Mouse (Mus musculus): ENCODE measurements around the gene Gm1043. TPM values are rescaled to one million over a fixed set of nuclear protein-coding genes. Genes with fewer than 3 reads are reported as not detected.

The Gm1043 gene
- polyA plus RNA-seq (2017; shearing (Covaris generic)): 1 to 10 TPM; 2.4 to 4.2 TPM

GRCm38 (mm10) chr5:37085241-37085640, at the start of gene Gm1043:
TSS of gene Gm1043 (plus strand) at chr5:37085370.
- no peak for ATAC-seq

DNA sequence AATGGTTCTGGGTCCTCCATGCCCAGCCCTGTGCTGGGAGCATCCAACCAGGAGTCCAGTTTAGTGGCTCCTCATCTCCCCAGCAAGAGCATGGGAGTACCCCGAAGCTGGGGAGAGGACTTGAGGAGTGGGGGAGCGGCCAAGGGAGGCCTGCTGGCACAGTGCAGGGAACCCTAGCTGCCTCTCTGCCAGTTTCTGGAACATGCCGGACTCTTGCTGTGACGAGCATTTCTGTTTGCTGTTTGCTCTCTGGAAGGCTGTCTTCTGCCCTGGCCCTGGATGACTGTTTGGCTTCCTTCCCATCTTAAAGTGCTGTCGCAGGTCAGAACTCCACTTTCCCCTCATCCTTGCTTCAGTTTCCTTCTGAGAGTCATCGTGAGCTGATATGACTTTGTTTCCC, 49.3 kb upstream of the Gm1043 start:
- no peak for ATAC-seq

DNA sequence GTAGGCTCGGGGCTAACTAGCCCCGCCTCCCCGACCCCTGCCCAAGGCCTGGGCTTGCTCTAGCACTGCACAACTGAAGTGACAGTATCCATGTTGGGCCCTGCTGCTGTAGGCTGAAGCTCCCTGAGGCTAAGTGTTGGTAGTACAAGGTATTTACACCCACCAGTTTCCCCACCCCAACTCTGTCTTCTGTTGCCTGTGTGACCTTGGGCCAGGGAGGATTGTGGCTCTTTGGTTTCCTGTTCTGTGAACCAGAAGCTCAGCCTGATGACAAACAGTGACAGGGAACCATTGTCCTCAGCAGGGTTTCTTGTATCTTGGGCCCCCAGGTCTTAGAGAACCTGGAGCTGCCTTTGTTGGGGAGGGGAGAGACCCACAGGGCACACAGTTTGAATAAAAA, 48.3 kb upstream of the Gm1043 start:
- ATAC-seq: peak; percentile 31

DNA sequence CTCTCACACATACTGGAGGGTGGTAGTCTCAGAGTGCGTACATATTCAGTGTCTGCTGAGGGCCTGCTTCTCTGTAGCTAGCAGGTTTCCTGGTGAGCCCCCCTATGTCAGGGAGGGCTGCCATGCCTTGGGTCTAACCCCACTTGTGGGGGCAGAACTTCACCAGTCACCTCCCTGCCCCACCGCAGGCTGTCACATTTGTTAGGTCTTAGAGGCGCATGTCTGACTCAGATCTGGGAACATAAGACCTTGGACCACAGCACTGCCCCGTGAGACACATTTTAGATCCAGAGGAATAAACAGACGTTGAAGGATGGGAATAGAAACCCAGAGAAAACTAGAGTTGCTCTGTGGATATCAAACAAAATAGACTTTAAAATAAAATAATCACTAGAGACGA, 45.3 kb upstream of the Gm1043 start:
- no peak for ATAC-seq

GRCm38 (mm10) chr5:37040711-37041110, 44.5 kb upstream of the Gm1043 start:
- peak; percentile 22 for ATAC-seq

DNA sequence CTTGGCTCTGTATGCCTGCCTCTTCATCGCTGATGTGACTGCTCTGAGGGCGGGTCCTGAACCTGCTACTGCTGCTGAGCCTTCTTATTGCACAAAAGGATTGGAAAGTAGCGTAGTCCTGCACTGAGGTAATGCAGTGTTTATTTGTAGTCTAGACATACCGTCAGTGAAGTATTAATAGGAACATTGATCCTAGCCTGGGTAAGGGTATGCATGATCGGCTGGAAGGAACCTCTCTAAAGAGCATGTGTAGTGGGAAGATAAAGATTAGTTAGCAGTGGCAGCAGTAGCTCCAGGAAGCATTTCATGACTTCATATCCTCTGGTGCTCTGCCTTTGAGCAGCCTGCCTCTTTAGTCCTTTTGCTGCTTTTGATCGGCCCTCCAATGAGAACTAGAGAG, 43.5 kb upstream of the Gm1043 start:
- no peak for ATAC-seq

DNA sequence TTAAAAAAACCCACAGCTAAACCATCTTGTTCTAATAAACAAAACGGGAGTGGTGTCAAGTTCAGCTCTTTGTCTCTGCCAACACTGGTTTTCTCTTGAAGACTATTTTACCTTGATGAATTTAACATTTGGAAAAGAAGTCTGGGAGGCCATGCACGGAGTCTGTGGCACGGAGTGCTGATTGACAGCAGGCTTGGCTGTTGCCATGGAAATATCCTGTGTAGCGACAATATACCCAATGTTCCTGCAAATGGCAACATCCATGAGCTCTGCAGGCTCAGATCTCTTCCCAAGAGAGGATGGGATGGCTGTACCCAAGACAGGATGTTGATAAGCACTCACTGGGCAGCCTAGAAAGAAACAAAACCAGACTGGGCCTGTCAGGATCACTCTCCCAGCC, 42.2 kb upstream of the Gm1043 start:
- no peak for ATAC-seq

- ATAC-seq: peak; percentile 74
Measured at GRCm38 (mm10) chr5:37044793-37045192, 40.4 kb upstream of the Gm1043 start.

GRCm38 (mm10) chr5:37045582-37045981, 39.6 kb upstream of the Gm1043 start:
- no peak for ATAC-seq

GRCm38 (mm10) chr5:37046791-37047190, 38.4 kb upstream of the Gm1043 start:
- no peak for ATAC-seq

- peak; percentile 45 for ATAC-seq
Measured at GRCm38 (mm10) chr5:37047206-37047915, 37.8 kb upstream of the Gm1043 start.

- peak; percentile 35 for ATAC-seq
Measured at GRCm38 (mm10) chr5:37047992-37048391, 37.2 kb upstream of the Gm1043 start.

- ATAC-seq: no peak
Measured at GRCm38 (mm10) chr5:37049111-37049510, 36.1 kb upstream of the Gm1043 start.

- peak; percentile 19 for ATAC-seq
Measured at GRCm38 (mm10) chr5:37050521-37051373, 34.4 kb upstream of the Gm1043 start.

DNA sequence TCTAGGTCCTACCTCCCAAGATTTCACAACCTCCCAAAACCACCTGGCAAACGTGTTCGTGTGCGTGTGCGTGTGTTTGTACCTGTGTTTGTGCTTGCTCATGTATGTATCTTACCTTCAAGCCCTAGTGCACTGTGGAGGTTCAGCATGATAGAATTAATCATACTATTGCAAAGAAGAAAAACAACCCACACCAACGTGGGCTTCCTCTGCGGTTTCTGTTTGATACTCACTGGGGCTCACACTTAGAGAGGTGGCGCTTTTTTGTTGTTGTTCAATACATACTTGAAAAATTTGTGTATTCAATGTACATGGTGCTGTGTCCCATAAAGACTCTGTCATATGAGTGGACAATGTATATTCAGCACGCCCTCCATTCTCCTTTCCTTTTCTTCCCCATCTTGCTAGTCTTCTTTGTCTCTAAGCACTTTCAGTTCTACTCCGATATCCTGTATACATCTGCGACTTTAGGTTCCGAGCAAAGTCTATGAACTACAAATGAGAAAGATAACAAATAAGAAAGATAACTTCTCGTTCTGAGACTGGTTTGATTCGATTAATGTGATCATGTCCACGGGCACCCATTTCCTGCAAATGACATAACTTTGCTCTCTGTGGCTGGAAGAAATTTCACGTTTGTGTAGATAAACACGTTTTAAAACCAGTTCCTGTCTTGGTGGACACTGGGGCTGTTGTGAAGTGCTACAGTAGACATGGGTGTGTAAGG, 33.6 kb upstream of the Gm1043 start:
- ATAC-seq: peak; percentile 65

- no peak for ATAC-seq
Measured at GRCm38 (mm10) chr5:37052846-37053245, 32.3 kb upstream of the Gm1043 start.

DNA sequence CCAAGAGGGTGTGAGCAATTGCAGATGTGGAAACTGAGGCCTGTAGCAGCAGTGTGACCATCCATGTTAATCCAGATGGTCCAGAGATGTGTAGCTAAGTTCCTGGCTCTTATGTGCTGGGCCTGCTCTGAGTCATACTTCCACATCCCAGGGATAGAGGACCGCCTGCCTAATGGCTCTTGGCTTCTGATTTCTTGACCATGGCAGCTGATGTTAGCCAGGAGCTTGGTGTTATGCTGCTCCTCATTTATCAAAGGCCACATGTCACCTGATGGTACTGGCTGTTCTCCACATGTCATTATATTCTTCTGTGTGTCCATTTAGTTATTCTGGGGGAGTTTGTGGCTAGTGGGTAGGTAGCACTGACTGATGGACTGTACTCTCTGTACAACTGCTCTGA, 29.4 kb upstream of the Gm1043 start:
- ATAC-seq: no peak

DNA sequence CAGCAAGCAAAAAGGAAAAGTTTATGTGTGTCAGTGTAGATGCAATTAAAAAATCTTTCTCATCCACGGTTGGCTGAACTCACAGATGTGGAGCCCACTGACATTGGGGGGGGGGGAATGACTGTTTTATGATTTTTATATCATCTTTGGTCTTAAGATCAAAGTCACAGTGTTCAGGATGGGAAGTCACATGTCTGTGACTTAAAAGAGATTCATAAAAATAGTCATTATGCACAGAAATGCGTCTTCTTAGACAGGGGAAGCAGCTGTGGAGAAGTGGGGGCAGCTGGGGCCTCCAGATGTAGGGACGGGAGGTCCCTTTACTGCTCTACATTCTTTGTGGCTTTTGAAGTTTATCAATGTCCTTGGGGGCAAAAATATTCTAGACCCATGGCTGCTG, 28.7 kb upstream of the Gm1043 start:
- ATAC-seq: peak; percentile 76

DNA sequence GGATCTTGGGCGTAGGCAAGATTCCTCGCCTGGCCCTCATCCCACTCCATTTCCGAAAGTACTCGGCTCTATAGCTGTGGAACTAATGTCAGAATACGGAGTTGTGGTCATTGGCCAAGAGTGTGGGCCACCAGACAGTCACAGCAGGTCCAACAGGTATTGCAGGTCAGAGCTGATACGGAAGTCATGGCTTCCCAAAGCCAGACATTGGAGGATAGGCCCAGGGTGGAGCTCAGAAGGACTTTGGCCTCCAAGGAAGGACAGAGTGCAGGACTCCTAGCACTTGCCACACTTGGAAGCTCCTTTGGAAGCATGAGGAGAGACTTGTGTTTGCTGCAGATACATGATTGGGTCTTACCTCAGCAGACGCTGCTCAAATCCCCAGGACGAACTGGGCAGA, 23.6 kb upstream of the Gm1043 start:
- no peak for ATAC-seq

GRCm38 (mm10) chr5:37064454-37065449, 20.4 kb upstream of the Gm1043 start:
- no peak for ATAC-seq

DNA sequence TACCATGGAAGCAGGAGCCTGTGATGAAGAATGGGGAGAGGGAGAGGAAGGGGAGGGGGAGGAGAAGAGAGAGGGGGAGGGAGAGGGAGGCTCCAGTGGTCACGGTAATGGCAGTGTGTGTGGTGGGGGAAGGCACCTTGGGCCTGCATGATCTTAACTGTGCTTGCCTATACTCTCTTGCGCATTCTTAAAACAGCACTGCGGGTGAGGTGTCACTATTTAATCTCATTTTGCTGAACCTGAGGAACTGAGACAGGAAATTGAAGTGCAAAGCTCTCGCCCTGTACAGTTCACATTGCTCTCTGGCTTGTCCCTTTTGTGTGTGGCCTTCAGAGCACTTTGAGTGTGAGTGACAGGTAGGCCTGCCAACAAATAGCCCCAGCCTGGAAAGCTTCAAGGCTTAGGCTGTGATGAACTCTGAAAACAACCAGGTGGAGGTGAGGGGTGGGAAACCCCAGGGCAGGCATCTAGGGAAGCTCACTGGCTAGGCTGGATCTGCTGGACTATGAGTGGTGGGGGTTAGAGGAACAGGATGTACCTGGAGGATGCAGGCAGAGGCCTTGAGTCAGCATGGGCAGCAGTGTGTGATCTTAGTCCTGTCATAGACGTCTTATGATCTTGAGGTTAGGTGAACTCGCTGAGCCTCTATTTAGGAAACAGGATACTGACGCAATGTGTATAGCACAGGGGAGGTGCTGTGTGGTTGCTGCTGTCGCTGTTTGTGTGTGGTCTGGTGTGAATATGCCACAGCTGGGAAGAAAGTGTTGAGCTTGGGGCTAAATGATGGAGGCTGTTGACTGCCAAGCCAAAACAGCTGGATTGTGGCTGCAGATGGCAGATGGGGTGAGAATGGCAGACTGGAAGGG, 18.2 kb upstream of the Gm1043 start:
- peak; percentile 97 for ATAC-seq
